In genomic region chr12:8110297-8110696, GRCm38 (mm10) we compare ENCODE assay signal across 22 mouse cellular contexts.
DNase-seq lines count a peak whose midpoint lies in the region; ATAC-seq and TF ChIP-seq lines count a peak whose summit lies in the region.
"Had no signal": no experiment of that assay in that cellular context is flagged by ENCODE, and none has a peak within 500 bp of the region (broad histone marks: within the 10 kb centered on the region; RNA-seq: fewer than 3 reads in every experiment).

No protein-coding gene starts in this region.

- peak; percentile 41 for DNase-seq in kidney, postnatal 14 days
- no peak for DNase-seq in kidney, postnatal 10 days
- peak; percentile 50 for DNase-seq in urinary bladder, postnatal 14 days (ENCODE audit: low spot score)
- DNase-seq in urinary bladder, postnatal 10 days (ENCODE audit: low spot score) = no peak
- peak; percentile 92 for DNase-seq in gonadal fat pad, adult 2 months (ENCODE audit: low read depth)
- DNase-seq in hindbrain, postnatal 0 days (ENCODE audit: low spot score) = no peak
- DNase-seq in frontal cortex, postnatal 10 days (ENCODE audit: low spot score in 2 of 2) = no peak
- DNase-seq: embryo, embryonic 11 days; heart, adult 11 months; liver; retina, postnatal 1 day; right cerebral cortex, postnatal 25 days; spleen, adult 18-20 months had no signal

- no peak for ATAC-seq in hindbrain, postnatal 0 days
- ATAC-seq: activated CD4-positive, CD25-positive, alpha-beta regulatory T cell, adult 4 months; forebrain, embryonic 14.5 days; hindbrain, embryonic 16.5 days; intestine, embryonic 16.5 days had no signal

- H3K9me3 ChIP-seq in hindbrain, postnatal 0 days (ENCODE audit: low read length) = no peaks in the 10 kb centered on the region
- H3K9me3 ChIP-seq: embryonic facial prominence, embryonic 13.5 days; limb, embryonic 10.5 days; midbrain, embryonic 12.5 days had no signal

- no peak overlapping the region for H3K4me3 ChIP-seq in hindbrain, postnatal 0 days (ENCODE audit: low read length)
- H3K4me3 ChIP-seq: embryonic facial prominence, embryonic 13.5 days; erythroblast, embryonic 14.5 days; limb, embryonic 10.5 days; midbrain, embryonic 12.5 days had no signal

- 66% methylated on average over 4 of the region's 4 CpGs for WGBS in hindbrain, postnatal 0 days

- H3K27ac ChIP-seq in hindbrain, postnatal 0 days = no peak overlapping the region
- H3K27ac ChIP-seq: embryonic facial prominence, embryonic 13.5 days; limb, embryonic 10.5 days; midbrain, embryonic 12.5 days had no signal

- no peak overlapping the region for H3K9ac ChIP-seq in hindbrain, postnatal 0 days (replicated peaks; ENCODE audit: low read length)
- H3K9ac ChIP-seq: embryonic facial prominence, embryonic 13.5 days; midbrain, embryonic 12.5 days had no signal

- H3K27me3 ChIP-seq in hindbrain, postnatal 0 days (ENCODE audit: insufficient read depth, low read length) = no peaks in the 10 kb centered on the region
- H3K27me3 ChIP-seq: embryonic facial prominence, embryonic 13.5 days; midbrain, embryonic 12.5 days had no signal

- TF ChIP-seq CTCF in hindbrain, postnatal 0 days (IDR thresholded peaks at IDR 0.05; ENCODE audit: low read depth) = no peak

- H3K36me3 ChIP-seq in hindbrain, postnatal 0 days (ENCODE audit: insufficient read depth, low read length) = no peaks in the 10 kb centered on the region
- H3K36me3 ChIP-seq: embryonic facial prominence, embryonic 13.5 days; limb, embryonic 10.5 days; midbrain, embryonic 12.5 days had no signal

- no peak overlapping the region for H3K4me2 ChIP-seq in hindbrain, postnatal 0 days (ENCODE audit: low read depth, low read length)
- H3K4me2 ChIP-seq: embryonic facial prominence, embryonic 13.5 days; heart, embryonic 11.5 days; midbrain, embryonic 12.5 days had no signal

- no peaks in the 10 kb centered on the region for H3K4me1 ChIP-seq in hindbrain, postnatal 0 days (ENCODE audit: insufficient read depth, low read length)
- H3K4me1 ChIP-seq: midbrain, embryonic 12.5 days had no signal

Comparison
In these comparisons a context has a peak if more than half of its experiments do, and no peak if none do; other contexts are left out.
1. DNase-seq: peak in kidney, postnatal 14 days (single experiment), urinary bladder, postnatal 14 days (single experiment) and gonadal fat pad, adult 2 months (single experiment); none in kidney, postnatal 10 days (single experiment), urinary bladder, postnatal 10 days (single experiment), hindbrain, postnatal 0 days (single experiment) and frontal cortex, postnatal 10 days (0 of 2).